Mouse (Mus musculus) layer of hippocampus, adult 8-10 months (tissue): ENCODE data around the gene Cd300c2. TPM values are rescaled to one million over a fixed set of nuclear protein-coding genes. Genes with fewer than 3 reads are reported as not detected.
"Not testable (repeated sequence)": the region's sequence is repeated elsewhere in the genome, so short reads cannot be mapped to it uniquely, and the experiment has no call there.

Experiments used
- DNase-seq, 2 experiments: peaks; one replicate each; pipeline ENCODE4 v3.0.0; 2022; ENCODE audit warnings: low spot score in 2 of 2
- total RNA-seq, 4 experiments: library from RNA; stranded (reverse); gene quantifications; 2 replicates each; pipeline ENCODE4 v1.2.4; 2022

The Cd300c2 gene
- total RNA-seq: 10 to 100 TPM in 2 of 4 experiments, 1 to 10 TPM in 2; 3.8 to 26.2 (median 12.4) TPM

GRCm38 (mm10) chr11:115001474-115002040 is at the start of gene Cd300c2:
Gene Cd300c2, minus strand, starts transcription at chr11:115001880.
- DNase-seq: no peak

GRCm38 (mm10) chr11:115049282-115049895 is 47.7 kb upstream of the Cd300c2 start:
- no peak for DNase-seq

- DNase-seq: no peak
Measured at GRCm38 (mm10) chr11:115048259-115048658, 46.6 kb upstream of the Cd300c2 start, which contains the start of gene Cd300ld3. Gene Cd300ld3, minus strand, starts transcription at chr11:115048409.

- DNase-seq: not testable (repeated sequence)
Measured at GRCm38 (mm10) chr11:115037669-115038068, 36.0 kb upstream of the Cd300c2 start, which contains the start of gene Cd300ld5. Gene Cd300ld5, minus strand, starts transcription at chr11:115037769.

- not testable (repeated sequence) for DNase-seq
Measured at GRCm38 (mm10) chr11:115026912-115027311, 25.2 kb upstream of the Cd300c2 start, which contains the start of gene Cd300ld4. Gene Cd300ld4, minus strand, starts transcription at chr11:115027012.

GRCm38 (mm10) chr11:115016093-115016492 is 14.4 kb upstream of the Cd300c2 start, which contains the start of gene Cd300ld2:
Gene Cd300ld2, minus strand, starts transcription at chr11:115016193.
- not testable (repeated sequence) for DNase-seq

GRCm38 (mm10) chr11:115004070-115004469 is 2.4 kb upstream of the Cd300c2 start:
- DNase-seq: no peak

GRCm38 (mm10) chr11:114989793-114990192 is 11.9 kb downstream of the Cd300c2 start, which contains the start of gene Cd300ld:
Gene Cd300ld, minus strand, starts transcription at chr11:114989922.
- DNase-seq: no peak

GRCm38 (mm10) chr11:114981866-114982265 is 19.8 kb downstream of the Cd300c2 start:
- no peak for DNase-seq

- DNase-seq: no peak
Measured at GRCm38 (mm10) chr11:114972726-114973125, 29.0 kb downstream of the Cd300c2 start.

- no peak for DNase-seq
Measured at GRCm38 (mm10) chr11:114968752-114969207, 32.9 kb downstream of the Cd300c2 start, which contains the start of gene Cd300c. Gene Cd300c, minus strand, starts transcription at chr11:114969157.

GRCm38 (mm10) chr11:114965182-114965828 is 36.4 kb downstream of the Cd300c2 start:
- no peak for DNase-seq

GRCm38 (mm10) chr11:114960369-114960768 is 41.3 kb downstream of the Cd300c2 start:
- no peak for DNase-seq

Other genes with a start within 250 kb of the Cd300c2 start
- gene Kif19a, start 236.5 kb downstream of the Cd300c2 start, total RNA-seq: 1 to 10 TPM; 2.7 to 4.5 (median 3.8) TPM
- gene Btbd17, start 205.9 kb downstream of the Cd300c2 start, total RNA-seq: 10 to 100 TPM; 15.3 to 19.6 (median 17.4) TPM
- not detected for gene Gpr142, start 203.0 kb downstream of the Cd300c2 start, total RNA-seq
- 1 to 10 TPM; 4.3 to 7.2 (median 4.8) TPM for gene Gprc5c, start 150.7 kb downstream of the Cd300c2 start, total RNA-seq
- 1 to 10 TPM in 2 of 4 experiments, under 1 TPM in 2; 0.39 to 1.3 (median 0.80) TPM for gene Cd300a, start 111.8 kb downstream of the Cd300c2 start, total RNA-seq
- gene Cd300lb, start 67.5 kb downstream of the Cd300c2 start, total RNA-seq: under 1 TPM in 2 of 4 experiments, not detected in 2; 0.25 to 0.48 TPM
- gene Cd300c, start 32.7 kb downstream of the Cd300c2 start, total RNA-seq: not detected
- under 1 TPM in 2 of 4 experiments, not detected in 2; 0.20 to 0.45 TPM for gene Cd300ld, start 12.0 kb downstream of the Cd300c2 start, total RNA-seq
- not detected for gene Cd300ld2, start 14.3 kb upstream of the Cd300c2 start, total RNA-seq
- gene Cd300ld4, start 25.1 kb upstream of the Cd300c2 start, total RNA-seq: 1 to 10 TPM in 3 of 4 experiments, under 1 TPM in 1; 0.69 to 3.5 (median 1.8) TPM
- gene Cd300ld5, start 35.9 kb upstream of the Cd300c2 start, total RNA-seq: 1 to 10 TPM in 1 of 4 experiments, under 1 TPM in 1, not detected in 2; 0.45 to 4.0 TPM
- gene Cd300ld3, start 46.5 kb upstream of the Cd300c2 start, total RNA-seq: 1 to 10 TPM in 2 of 4 experiments, under 1 TPM in 1, not detected in 1; 0.45 to 3.7 (median 3.6) TPM
- gene Cd300e, start 60.3 kb upstream of the Cd300c2 start, total RNA-seq: under 1 TPM in 3 of 4 experiments, not detected in 1; 0.14 to 0.20 (median 0.18) TPM
- gene Rab37, start 89.6 kb upstream of the Cd300c2 start, total RNA-seq: 1 to 10 TPM; 2.8 to 4.0 (median 3.9) TPM
- 1 to 10 TPM in 3 of 4 experiments, under 1 TPM in 1; 0.62 to 4.3 (median 1.7) TPM for gene Cd300lf, start 132.1 kb upstream of the Cd300c2 start, total RNA-seq
- gene Slc9a3r1, start 161.5 kb upstream of the Cd300c2 start, total RNA-seq: 10 to 100 TPM; 68.3 to 84.2 (median 77.1) TPM
- 10 to 100 TPM; 12.5 to 19.8 (median 16.1) TPM for gene Tmem104, start 185.6 kb upstream of the Cd300c2 start, total RNA-seq
- gene Nat9, start 186.0 kb upstream of the Cd300c2 start, total RNA-seq: 10 to 100 TPM; 20.4 to 25.2 (median 22.5) TPM